Mouse (Mus musculus): ENCODE results near the gene Zfp174. TPM values are rescaled to one million over a fixed set of nuclear protein-coding genes. Genes with fewer than 3 reads are reported as not detected.
"Not testable (repeated sequence)": the region's sequence is repeated elsewhere in the genome, so short reads cannot be mapped to it uniquely, and the experiment has no call there.

Gene Zfp174
- polyA plus RNA-seq, 1 experiment from 2014 or later: 1.8 TPM

DNA sequence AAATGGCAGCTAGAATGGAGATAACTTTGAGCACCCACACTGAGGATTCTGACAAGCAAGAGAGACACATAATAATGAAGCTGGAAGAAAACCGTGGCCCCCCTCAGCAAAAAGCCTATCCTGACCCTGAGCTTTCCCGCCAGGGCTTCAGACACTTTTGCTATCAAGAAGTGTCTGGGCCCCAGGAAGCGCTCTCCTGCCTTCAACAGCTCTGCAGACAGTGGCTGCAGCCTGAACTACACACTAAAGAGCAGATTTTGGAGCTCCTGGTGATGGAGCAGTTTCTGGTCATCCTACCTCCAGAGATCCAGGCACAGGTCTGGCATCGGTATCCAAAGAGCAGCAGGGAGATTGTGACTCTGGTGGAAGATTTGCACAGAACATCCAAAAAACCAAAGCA is 803 bp downstream of the Zfp174 start:
- Histone ChIP-seq H3K9ac (peak overlapping the region; percentile 82), H3K27ac (no peak overlapping the region), H3K36me3 (no peaks in the 10 kb centered on the region), H3K27me3 (no peaks in the 10 kb centered on the region), H3K4me2 (peak overlapping the region; percentile 67), H3K4me3 (peak overlapping the region; percentile 67), H3K9me3 (no peaks in the 10 kb centered on the region), H3K4me1 (peaks cover 11% of the 10 kb centered on the region; the same call in 1 of the 2 replicates)
- 70% methylated on average over 4 of the region's 4 CpGs for WGBS
- no peak for ATAC-seq (ENCODE audit: insufficient number of reproducible peaks, insufficient read depth, low FRiP score, low TSS enrichment, low read depth)

DNA sequence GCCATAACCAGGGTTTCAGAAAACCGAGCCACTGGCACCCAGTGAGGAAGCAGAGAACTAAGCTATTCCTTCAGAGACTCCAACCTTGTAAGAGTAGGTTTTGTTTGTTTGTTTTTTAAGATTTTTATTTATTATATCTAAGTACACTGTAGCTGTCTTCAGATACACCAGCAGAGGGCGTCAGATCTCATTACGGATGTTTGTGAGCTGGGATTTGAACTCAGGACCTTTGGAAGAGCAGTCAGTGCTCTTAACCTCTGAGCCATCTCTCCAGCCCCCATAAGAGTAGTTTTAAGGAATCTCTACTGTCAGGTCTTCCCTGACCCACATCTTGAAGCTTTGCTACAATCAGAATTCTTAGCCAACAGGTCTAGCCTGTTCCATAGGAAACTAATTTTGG is 1.3 kb downstream of the Zfp174 start:
- H3K36me3 ChIP-seq: no peaks in the 10 kb centered on the region
- WGBS: 70% methylated on average over 3 of the region's 3 CpGs
- no peak overlapping the region for H3K4me2 ChIP-seq
- no peak overlapping the region for H3K27ac ChIP-seq
- no peaks in the 10 kb centered on the region for H3K9me3 ChIP-seq
- no peaks in the 10 kb centered on the region for H3K27me3 ChIP-seq
- no peak overlapping the region for H3K9ac ChIP-seq
- H3K4me3 ChIP-seq: no peak overlapping the region
- ATAC-seq (ENCODE audit: insufficient number of reproducible peaks, insufficient read depth, low FRiP score, low TSS enrichment, low read depth): no peak
- peaks cover 11% of the 10 kb centered on the region; the same call in 1 of the 2 replicates for H3K4me1 ChIP-seq

DNA sequence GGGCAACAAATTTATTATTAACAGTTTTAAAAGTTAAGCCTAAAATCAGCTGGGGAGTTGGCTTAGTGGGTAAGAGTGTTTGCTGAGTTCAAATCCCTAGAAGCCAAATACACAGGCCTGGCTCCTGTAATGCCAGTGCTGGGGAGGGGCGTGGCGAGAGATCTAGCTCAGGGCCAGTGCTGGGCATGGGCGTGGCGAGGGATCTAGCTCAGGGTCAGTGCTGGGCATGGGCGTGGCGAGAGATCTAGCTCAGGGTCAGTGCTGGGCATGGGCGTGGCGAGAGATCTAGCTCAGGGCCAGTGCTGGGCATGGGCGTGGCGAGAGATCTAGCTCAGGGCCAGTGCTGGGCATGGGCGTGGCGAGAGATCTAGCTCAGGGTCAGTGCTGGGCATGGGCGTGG is 4.2 kb downstream of the Zfp174 start:
- ATAC-seq (ENCODE audit: insufficient number of reproducible peaks, insufficient read depth, low FRiP score, low TSS enrichment, low read depth); H3K9me3 ChIP-seq; H3K4me3 ChIP-seq; H3K9ac ChIP-seq; H3K27ac ChIP-seq; H3K27me3 ChIP-seq; H3K4me2 ChIP-seq; H3K36me3 ChIP-seq: not testable (repeated sequence)
- H3K4me1 ChIP-seq: peaks cover 11% of the 10 kb centered on the region; the same call in 1 of the 2 replicates
- WGBS: 87% methylated on average over 13 of the region's 13 CpGs

DNA sequence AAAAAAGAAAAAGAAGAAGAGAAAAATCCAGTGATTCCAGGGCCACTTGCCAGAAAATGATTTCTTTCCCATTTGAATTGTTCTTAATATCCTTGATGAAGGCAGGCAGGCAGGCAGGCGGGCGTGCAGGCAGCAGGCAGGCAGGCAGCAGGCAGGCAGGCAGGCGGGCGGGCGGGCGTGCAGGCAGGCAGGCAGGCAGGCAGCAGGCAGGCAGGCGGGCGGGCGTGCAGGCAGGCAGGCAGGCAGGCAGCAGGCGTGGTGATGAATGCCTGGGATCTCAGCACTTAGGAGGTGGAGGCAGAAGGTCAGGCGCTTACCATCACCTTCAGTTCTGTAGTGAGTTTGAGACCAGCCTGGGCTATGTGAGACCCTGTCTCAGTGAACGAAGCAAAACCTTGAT is 5.5 kb downstream of the Zfp174 start:
- H3K27ac ChIP-seq: no peak overlapping the region
- peaks cover 7% of the 10 kb centered on the region; the same call in 1 of the 2 replicates for H3K4me1 ChIP-seq
- no peak overlapping the region for H3K4me3 ChIP-seq
- no peaks in the 10 kb centered on the region for H3K27me3 ChIP-seq
- 31% methylated on average over 12 of the region's 12 CpGs for WGBS
- H3K9me3 ChIP-seq: no peaks in the 10 kb centered on the region
- ATAC-seq (ENCODE audit: insufficient number of reproducible peaks, insufficient read depth, low FRiP score, low TSS enrichment, low read depth): no peak
- no peak overlapping the region for H3K9ac ChIP-seq
- H3K4me2 ChIP-seq: no peak overlapping the region
- peaks cover 15% of the 10 kb centered on the region; the same call in 1 of the 2 replicates for H3K36me3 ChIP-seq

DNA sequence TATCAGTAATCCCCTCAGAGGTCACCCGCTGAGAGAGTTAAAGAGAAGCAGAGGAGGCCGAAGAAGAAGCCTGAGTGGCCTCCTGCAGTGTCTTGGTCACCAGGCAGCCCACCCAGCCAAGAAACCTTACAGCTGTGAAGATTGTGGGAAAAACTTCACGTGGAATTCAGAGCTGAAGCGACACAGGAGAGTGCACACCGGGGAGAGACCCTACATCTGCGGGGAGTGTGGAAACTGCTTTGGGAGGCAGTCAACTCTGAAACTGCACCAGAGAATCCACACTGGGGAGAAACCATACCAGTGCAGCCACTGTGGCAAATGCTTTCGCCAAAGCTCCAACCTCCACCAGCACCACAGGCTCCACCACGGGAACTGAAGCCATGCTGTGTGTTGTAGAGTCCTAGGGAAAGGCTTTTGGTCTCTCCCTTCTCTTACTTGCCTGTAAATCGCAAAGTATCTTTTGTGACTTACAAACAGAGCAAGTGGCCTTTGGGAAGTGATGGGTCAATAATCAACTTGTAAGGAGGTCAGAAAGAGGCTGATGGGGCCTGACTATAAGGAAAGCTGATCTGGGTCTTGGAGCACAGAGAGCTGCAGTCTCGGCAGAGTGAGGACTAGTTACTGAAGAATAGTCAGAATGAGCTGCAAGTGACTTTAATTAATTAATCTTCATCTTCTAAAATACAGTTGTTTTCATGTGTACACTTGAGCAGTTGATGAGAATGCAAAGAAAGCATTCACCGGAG is 7.5 kb downstream of the Zfp174 start:
- H3K36me3 ChIP-seq: peaks cover 15% of the 10 kb centered on the region; the same call in 1 of the 2 replicates
- 0 out of 2 replicates have a peak, but pooled peaks cover 2% of the 10 kb centered on the region for H3K4me1 ChIP-seq
- H3K4me3 ChIP-seq: no peak overlapping the region
- H3K9ac ChIP-seq: no peak overlapping the region
- no peak overlapping the region for H3K27ac ChIP-seq
- no peak overlapping the region for H3K4me2 ChIP-seq
- no peak for ATAC-seq (ENCODE audit: insufficient number of reproducible peaks, insufficient read depth, low FRiP score, low TSS enrichment, low read depth)
- H3K27me3 ChIP-seq: no peaks in the 10 kb centered on the region
- H3K9me3 ChIP-seq: no peaks in the 10 kb centered on the region
- 59% methylated on average over 11 of the region's 11 CpGs for WGBS

DNA sequence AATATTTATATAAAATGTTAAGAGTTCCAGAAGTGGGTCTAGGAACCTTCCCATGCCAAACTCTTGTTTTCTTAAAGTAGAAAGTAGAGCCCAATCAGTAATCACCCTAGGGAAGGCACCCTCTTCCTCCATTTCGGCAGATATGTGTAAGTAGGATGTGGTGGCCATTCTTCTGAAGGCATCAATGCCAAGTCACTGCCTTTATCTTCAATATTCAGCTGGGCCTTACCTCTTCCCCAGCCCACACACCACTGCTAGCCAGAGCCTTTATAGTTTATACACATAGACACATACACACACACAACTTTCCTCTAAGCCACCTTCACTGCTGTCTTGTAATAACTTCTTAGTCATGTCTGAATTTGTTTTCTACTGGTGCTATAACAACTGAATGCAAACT is 8.7 kb downstream of the Zfp174 start:
- 94% methylated on average over 1 of the region's 1 CpGs for WGBS

DNA sequence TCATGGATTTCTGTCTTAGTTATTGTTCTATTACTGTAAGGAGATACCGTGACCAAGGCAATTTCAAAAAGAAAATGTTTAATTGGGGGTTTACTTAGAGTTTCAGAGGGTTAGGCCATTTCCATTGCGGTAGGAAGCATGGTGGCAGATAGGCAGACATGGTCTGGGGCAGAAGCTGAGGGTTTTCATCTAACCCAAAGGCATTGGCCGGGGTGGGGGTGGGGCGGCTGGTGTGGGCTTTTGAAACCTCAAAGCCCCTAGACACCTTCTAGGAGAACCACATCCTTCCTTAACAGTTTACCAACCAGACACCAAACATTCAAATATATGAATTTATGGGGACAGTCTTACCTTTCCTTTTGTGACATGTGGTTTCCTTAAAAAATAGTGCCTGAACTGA is 12.2 kb downstream of the Zfp174 start:
- Histone ChIP-seq H3K36me3 (peaks cover 32% of the 10 kb centered on the region), H3K4me3 (no peak overlapping the region), H3K9ac (no peak overlapping the region), H3K27me3 (no peaks in the 10 kb centered on the region), H3K27ac (no peak overlapping the region), H3K4me2 (no peak overlapping the region), H3K4me1 (0 out of 2 replicates have a peak, but pooled peaks cover 2% of the 10 kb centered on the region), H3K9me3 (no peaks in the 10 kb centered on the region)
- ATAC-seq (ENCODE audit: insufficient number of reproducible peaks, insufficient read depth, low FRiP score, low TSS enrichment, low read depth): no peak
- WGBS: 88% methylated on average over 4 of the region's 4 CpGs

More for the DNA sequence above, 8.7 kb downstream of the Zfp174 start:
- no peak for ATAC-seq (ENCODE audit: insufficient number of reproducible peaks, insufficient read depth, low FRiP score, low TSS enrichment, low read depth)
- Histone ChIP-seq H3K9ac (no peak overlapping the region), H3K27me3 (no peaks in the 10 kb centered on the region), H3K27ac (no peak overlapping the region), H3K4me2 (no peak overlapping the region), H3K36me3 (peaks cover 18% of the 10 kb centered on the region), H3K4me1 (0 out of 2 replicates have a peak, but pooled peaks cover 2% of the 10 kb centered on the region), H3K4me3 (no peak overlapping the region), H3K9me3 (no peaks in the 10 kb centered on the region)

DNA sequence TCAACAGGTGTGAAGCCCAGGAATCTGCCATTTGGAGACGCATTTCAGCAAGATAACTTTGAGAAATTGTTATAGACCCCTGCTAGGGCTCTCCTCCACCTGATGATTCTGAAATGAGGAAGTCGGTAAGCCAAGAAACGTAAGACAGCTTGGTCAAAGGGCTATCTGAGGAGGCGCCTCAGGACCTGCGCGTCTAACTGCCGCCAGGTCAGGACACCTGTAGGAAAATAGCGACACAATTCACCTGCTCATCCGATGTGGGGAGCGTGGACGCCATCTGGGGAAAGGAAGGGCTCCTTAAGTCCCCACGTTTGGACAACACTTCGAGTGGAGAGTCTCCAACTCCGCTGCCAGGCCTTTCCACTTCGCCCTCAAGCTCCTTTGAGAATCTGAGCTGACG is 24.7 kb downstream of the Zfp174 start:
- Histone ChIP-seq H3K36me3 (peaks cover 24% of the 10 kb centered on the region), H3K4me2 (peak overlapping the region; percentile 91), H3K9ac (peak overlapping the region; percentile 77), H3K27ac (peak overlapping the region; percentile 33; the same call in 1 of the 2 replicates), H3K4me1 (peaks cover 14% of the 10 kb centered on the region), H3K4me3 (peak overlapping the region; percentile 58), H3K27me3 (no peaks in the 10 kb centered on the region), H3K9me3 (no peaks in the 10 kb centered on the region)
- 2% methylated on average over 16 of the region's 16 CpGs for WGBS
- no peak for ATAC-seq (ENCODE audit: insufficient number of reproducible peaks, insufficient read depth, low FRiP score, low TSS enrichment, low read depth)

DNA sequence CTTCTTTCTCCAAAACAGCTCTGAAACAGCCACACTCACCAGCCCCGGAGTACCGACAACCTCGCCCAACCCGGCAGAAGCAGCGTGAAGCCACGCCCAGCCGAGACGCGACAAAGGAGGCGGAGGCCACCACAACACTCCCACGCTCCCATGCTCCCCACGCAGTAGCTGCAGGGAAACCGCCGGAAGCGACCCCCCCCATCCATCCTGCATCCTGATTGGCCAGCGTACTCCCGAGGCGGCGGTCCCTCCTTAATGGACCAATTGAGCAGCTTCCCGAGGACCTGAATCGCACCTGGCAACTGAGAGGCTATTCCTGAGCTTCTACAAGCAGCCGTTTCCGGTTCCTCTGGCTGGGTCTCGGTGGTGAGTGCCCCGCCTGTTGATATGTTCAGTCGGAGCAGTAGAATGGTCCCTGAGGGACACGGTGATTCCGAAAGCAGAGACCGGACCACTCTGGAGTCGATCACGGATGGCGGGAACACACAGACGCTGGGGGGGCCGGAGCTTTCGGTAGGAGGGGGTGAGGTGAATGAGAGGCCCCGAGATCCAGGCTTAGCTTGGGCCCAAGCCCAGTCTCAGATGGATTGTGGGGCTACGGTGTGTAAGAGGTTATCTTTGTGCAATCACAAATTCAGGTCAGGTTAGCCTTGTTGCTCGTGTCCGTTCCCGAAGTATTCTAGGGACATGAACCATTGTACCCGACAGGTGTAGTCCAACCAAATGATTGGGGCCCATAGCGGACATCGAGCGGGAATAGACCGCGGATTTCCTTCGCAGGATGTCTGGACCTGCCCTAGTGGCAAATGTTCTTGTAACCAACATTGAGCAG is 25.4 kb downstream of the Zfp174 start, which contains the start of gene Naa60:
TSS of gene Naa60 (plus strand) at position 160 of the 832 bp plus-strand sequence.
- no peaks in the 10 kb centered on the region for H3K27me3 ChIP-seq
- H3K27ac ChIP-seq: peak within 1 kb of the TSS; percentile 33; the same call in 1 of the 2 replicates
- H3K4me3 ChIP-seq: peak within 1 kb of the TSS; percentile 58
- peaks cover 14% of the 10 kb centered on the region for H3K4me1 ChIP-seq
- H3K9ac ChIP-seq: peak within 1 kb of the TSS; percentile 77
- H3K4me2 ChIP-seq: peak within 1 kb of the TSS; percentile 91
- peaks cover 21% of the 10 kb centered on the region for H3K36me3 ChIP-seq
- WGBS: 7% methylated on average over 47 of the region's 47 CpGs
- ATAC-seq (ENCODE audit: insufficient number of reproducible peaks, insufficient read depth, low FRiP score, low TSS enrichment, low read depth): peak; percentile 94
- H3K9me3 ChIP-seq: no peaks in the 10 kb centered on the region

DNA sequence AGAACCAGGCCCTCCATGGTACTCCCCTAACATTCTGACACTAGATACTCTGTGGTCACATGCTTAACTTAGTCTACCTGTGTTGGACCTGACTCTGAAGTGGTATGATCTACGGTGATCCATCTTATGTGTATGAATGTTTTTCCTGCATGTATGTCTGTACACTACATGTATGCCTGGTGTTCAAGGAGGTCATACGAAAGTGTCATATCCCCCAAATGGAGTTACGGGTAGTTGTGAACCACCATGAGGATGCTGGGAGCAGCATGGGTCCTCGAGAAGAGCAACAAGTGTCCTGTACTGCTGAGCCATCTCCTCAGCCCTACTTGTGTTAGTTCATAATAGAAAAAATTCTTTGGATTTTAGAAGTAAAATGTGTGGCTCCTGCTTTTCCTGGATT is 29.3 kb downstream of the Zfp174 start:
- ATAC-seq (ENCODE audit: insufficient number of reproducible peaks, insufficient read depth, low FRiP score, low TSS enrichment, low read depth): no peak
- WGBS: 94% methylated on average over 4 of the region's 4 CpGs

DNA sequence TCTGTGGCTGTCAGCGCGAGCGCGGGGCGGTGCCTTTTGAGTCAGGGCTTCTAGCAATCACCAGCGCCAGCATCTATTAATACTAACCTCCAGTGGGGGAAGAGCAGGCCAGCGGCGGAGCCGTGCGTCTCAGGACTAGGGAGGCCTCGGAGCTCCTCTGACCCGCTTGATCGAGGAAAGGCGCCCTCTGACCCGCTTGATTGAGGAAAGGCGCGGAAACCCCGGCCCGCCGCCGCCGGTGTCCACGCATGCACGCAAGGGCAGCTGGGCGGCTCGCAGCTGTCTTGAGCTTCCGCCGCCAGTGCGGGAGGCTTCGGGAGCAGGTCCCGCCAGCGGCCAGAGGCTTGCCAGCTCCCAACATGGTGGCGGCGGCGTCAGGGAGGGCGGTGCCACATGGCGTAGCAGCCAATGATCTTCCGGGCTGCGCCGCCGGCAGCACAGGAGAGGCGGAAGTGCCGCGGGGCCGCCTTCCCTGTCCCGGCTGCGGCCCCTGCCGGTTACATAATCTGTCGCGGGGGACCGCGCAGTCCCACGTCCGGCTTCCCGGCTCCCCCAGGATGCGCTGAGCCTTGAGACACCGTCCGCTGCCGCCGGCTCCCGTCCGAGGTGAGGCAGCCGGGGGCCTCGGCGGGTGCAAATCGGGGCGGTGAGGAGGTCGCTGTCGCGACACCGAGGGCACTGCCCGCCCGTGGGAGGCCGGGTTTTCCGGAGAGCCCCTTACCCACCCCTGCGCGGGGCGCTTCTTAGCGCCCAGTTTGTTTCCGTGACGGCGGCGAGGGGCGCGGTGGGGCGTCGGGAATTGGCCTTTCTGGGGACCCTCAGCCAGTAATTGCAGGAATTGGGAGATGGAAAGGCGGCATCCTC is 37.4 kb downstream of the Zfp174 start, which contains the start of the genes Zfp597 and Gm20695:
TSS of gene Zfp597 (minus strand) at position 361 of the 864 bp plus-strand sequence.
TSS of gene Gm20695 (plus strand) at position 448 of the 864 bp plus-strand sequence.
- Histone ChIP-seq H3K27ac (peak within 1 kb of the TSS; percentile 92), H3K4me3 (peak within 1 kb of the TSS; percentile 74), H3K27me3 (no peaks in the 10 kb centered on the region), H3K9ac (peak within 1 kb of the TSS; percentile 82), H3K36me3 (peaks cover 7% of the 10 kb centered on the region; the same call in 1 of the 2 replicates), H3K4me1 (peaks cover 14% of the 10 kb centered on the region), H3K9me3 (no peaks in the 10 kb centered on the region), H3K4me2 (peak within 1 kb of the TSS; percentile 71)
- peak; percentile 98 for ATAC-seq (ENCODE audit: insufficient number of reproducible peaks, insufficient read depth, low FRiP score, low TSS enrichment, low read depth)
- WGBS: under 1% methylated on average over 83 of the region's 88 CpGs

More for the DNA sequence above, 29.3 kb downstream of the Zfp174 start:
- Histone ChIP-seq H3K27me3 (no peaks in the 10 kb centered on the region), H3K9ac (no peak overlapping the region), H3K4me2 (no peak overlapping the region), H3K4me1 (peaks cover 12% of the 10 kb centered on the region), H3K27ac (no peak overlapping the region), H3K4me3 (no peak overlapping the region), H3K36me3 (peaks cover 15% of the 10 kb centered on the region; the same call in 1 of the 2 replicates), H3K9me3 (no peaks in the 10 kb centered on the region)

All from embryonic facial prominence, embryonic 13.5 days (tissue).